Mouse (Mus musculus): Measurements from ENCODE around the gene Slitrk4. TPM values are rescaled to one million over a fixed set of nuclear protein-coding genes. Genes with fewer than 3 reads are reported as not detected.

The Slitrk4 gene
- total RNA-seq (2021) = 10 to 100 TPM; 40.3 to 42.6 TPM

DNA sequence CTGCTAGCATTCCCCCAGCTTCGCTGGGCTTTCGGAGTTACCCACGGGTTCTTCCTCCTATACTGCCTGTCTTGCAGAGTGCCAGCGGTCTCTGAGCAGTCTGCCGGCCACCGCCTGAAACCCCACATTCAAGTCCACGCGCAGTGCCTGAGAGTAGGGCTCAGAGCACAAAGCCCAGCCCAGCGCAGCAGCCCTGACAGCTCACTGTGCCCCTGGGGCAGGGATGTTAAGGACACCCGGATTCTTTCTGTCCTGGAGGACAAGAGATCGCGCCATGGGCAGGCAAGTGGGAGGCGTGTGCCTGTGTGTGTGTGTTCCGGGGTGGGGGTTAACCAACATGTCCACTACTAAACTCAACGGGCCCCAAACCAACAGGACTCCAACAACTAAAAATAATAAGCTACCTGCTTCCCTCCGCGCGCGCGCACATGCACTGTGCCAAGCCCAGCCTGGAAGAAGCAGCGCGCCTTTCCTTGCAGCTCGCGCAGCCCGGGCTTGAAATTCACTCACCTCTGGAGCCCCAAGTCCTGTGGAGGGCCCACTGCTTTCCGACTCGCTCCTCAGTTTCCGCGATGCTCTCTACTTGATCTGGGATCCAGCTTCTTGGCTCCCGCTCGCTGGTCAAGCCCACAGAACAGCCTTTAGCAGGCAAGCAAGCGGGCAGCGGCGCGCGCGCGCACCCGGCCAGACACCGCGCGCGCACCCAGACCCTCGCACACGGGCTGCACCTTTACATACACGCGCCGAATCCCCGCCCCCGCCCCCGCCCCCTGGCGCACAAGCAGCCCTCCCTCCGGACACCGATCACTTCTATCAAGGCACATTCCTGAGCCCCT, at the start of gene Slitrk4:
Gene Slitrk4, minus strand, starts transcription at position 707 of the 836 bp plus-strand sequence.
- DNase-seq (ENCODE audit: extremely low spot score in 1 of 2, low spot score in 1 of 2) = peak; percentile 31 to 32

DNA sequence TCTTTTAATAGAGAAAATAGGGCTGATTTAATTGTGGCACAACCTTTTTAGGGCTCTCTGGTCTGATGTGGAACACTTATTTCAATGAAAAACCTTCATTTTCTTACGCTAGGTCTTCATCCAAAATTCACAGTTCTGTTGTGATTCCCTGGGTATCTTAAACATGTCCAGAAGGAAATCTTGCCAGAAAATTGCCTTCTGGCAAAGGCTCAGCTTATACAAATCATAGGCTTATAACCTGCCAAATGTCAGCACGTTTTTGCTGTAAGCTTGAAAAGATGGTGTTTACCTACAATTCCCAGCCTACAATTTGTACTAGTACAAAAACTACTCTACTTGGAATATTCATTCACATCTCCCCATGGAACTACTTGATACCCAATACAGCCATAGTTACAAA, 42.7 kb upstream of the Slitrk4 start:
- no peak for DNase-seq (ENCODE audit: extremely low spot score in 1 of 2, low spot score in 1 of 2)

DNA sequence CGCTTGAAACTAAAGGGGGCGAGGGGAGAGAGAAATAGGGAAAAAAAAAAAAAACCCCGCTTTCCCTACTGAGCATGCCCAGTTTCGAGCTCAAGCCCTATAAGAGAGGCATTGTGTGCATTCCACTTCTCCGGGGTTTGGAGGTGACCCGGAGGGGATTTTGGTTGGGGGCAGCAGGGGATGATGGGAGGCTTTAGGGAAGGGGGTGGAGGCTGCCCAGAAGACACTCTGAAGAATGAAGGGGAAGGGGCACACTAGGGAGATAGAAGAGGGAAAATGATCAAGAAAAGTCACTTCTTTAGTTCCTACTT, 1.1 kb upstream of the Slitrk4 start:
- DNase-seq (ENCODE audit: extremely low spot score in 1 of 2, low spot score in 1 of 2) = no peak

DNA sequence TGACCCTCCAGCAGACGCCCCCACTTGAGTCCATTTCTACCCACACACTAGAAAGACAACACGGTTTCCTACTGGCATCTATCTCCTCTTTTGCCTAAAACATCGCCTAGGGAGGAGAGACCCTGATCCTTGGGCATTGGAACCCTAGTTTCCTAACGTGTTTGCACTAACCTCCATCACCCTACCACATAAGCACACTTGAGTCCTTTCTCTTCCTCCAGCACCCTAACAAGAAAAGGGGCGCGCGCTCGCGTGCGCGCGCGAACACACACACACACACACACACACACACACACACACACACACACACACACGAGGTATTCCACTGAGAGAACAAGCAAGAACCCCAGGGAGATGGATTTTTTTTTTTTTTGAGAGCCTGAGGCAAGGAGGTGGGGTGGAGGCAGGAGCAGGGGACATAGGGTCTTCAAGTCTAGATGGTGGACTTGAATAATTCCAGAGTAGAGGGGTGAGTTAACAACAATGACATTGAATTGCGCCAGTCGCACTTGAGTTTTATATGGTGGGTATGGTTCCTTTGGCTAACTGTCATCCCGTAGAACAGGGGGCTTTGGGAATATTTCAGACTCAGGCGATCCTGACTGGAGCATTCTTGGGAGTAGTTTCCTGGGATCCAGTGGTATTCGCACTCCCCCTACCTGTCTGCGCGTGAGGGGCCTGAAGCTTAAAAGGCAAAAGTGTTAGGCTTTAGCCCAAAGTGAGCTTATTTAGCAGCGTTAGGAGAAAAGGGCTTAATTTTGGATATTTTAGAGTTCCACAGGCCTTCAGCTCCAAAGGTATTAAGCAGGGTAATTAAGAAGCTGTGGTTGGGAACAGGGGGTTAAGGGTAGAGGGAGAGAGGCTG, 562 bp upstream of the Slitrk4 start:
- peak; percentile 13 to 15 for DNase-seq (ENCODE audit: extremely low spot score in 1 of 2, low spot score in 1 of 2)

DNA sequence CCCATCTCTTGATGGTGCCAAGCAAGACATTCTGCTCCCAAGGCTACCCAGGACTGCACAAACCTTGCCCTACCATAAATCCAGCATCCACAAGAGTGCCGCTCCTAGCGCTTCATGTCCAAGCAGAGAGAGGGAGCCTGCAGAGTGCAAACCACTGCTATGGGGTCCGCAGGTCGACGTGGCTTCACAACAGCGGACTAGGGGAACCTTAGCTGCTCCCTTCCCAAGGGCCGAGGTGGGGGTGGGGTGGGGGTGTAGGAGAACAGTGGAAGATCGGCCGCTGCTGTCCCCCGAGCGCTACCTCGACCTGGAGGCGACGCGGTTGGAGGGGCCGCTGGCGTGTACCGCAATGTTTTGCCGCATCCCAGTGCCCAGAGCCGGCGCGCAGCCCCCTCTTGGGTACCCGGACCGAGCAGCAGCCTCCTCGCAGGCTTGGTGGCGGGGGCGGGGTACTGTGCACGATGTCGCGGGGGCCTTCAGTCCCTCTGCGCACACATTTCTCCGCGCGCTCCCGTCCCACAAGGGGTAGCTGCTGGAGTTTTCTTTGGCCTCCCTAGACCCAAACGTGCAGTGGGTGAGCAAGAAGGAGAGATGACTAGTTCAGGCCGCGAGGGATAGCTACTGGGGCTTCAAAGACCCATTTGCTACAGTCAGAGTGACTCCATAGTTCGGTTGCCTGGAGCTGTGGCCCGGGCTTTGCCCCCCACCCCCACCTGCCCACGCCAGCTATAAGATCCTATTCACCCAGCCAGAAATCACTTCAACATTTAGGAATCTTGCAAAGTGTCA, 1.1 kb downstream of the Slitrk4 start:
- peak; percentile 9 to 11 for DNase-seq (ENCODE audit: extremely low spot score in 1 of 2, low spot score in 1 of 2)

DNA sequence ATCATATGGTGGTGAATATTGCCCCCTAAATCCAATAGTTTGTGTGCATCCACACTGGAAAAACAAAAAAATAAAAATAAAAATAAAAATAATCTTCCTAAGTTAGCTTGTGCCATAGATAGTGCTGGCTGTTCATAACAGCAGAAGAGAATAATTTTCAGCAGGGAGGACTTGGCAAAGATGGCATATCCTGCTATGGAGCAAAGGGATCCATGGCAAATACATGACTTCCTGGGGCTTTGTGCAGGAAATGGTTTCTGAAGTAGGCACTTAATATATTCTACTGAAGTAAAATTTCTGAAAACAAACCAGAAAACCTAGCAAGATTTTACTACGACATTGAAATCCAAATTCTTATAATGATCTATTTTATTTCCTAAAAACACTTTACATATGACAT, 13.3 kb downstream of the Slitrk4 start:
- DNase-seq (ENCODE audit: extremely low spot score in 1 of 2, low spot score in 1 of 2) = no peak

Other genes with a start within 250 kb of the Slitrk4 start
- gene Gm6760, start 124.8 kb downstream of the Slitrk4 start, total RNA-seq (2021) = not detected
- not detected for gene 3830417A13Rik, start 103.4 kb downstream of the Slitrk4 start, total RNA-seq (2021)